Mouse (Mus musculus): Measurements from ENCODE around the gene Foxi2. TPM values are rescaled to one million over a fixed set of nuclear protein-coding genes. Genes with fewer than 3 reads are reported as not detected.

Foxi2 gene
- not detected in 2 replicates for polyA plus RNA-seq (2015; fragmentation: Nextera tagmentation; extraction: Ambion mirVana)

GRCm38 (mm10) chr7:135410237-135410965 is at the start of gene Foxi2:
TSS of gene Foxi2 (plus strand) at chr7:135410308.
- H3K27me3 ChIP-seq (ENCODE audit: insufficient read depth, low read length) = peaks cover 50% of the 10 kb centered on the region
- peak; percentile 70 for ATAC-seq (ENCODE audit: low FRiP score, low TSS enrichment)
- H3K4me3 ChIP-seq (ENCODE audit: low read length) = peak within 1 kb of the TSS; percentile 37
- H3K9me3 ChIP-seq (ENCODE audit: low read length) = no peaks in the 10 kb centered on the region
- H3K36me3 ChIP-seq (ENCODE audit: insufficient read depth, low read length) = no peaks in the 10 kb centered on the region
- WGBS = 3% methylated on average over 51 of the region's 51 CpGs
- no peak within 1 kb of the TSS for H3K9ac ChIP-seq (replicated peaks; ENCODE audit: low read length)
- peaks cover 7% of the 10 kb centered on the region; the same call in 1 of the 2 replicates for H3K4me1 ChIP-seq (ENCODE audit: insufficient read depth, low read length)
- no peak within 1 kb of the TSS for H3K27ac ChIP-seq (ENCODE audit: low read length)
- peak within 1 kb of the TSS; percentile 52 for H3K4me2 ChIP-seq (replicated peaks; ENCODE audit: low read depth, low read length)

DNA sequence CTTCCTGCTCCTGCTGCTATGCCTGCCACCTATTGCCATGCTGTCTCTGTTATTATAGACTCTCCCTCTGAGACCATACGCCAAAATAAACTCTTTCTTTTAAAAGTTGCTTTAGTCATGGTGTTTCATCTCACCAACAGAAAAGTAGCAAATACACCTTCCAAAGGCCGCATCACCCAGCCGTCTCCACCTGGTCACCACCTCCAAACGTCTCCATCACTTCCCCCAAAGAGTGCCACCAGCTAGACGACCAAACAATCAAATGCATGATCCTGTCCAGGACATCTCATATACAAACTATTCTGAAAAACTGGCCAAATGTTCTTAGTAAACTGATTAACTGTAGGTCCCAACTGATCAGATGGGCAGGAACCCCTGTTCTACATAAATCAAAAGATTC is 45.5 kb upstream of the Foxi2 start:
- no peaks in the 10 kb centered on the region for H3K9me3 ChIP-seq (ENCODE audit: low read length)
- H3K27ac ChIP-seq (ENCODE audit: low read length) = no peak overlapping the region
- ATAC-seq (ENCODE audit: low FRiP score, low TSS enrichment) = no peak
- no peak overlapping the region for H3K4me2 ChIP-seq (replicated peaks; ENCODE audit: low read depth, low read length)
- H3K36me3 ChIP-seq (ENCODE audit: insufficient read depth, low read length) = no peaks in the 10 kb centered on the region
- no peaks in the 10 kb centered on the region for H3K4me1 ChIP-seq (ENCODE audit: insufficient read depth, low read length)
- H3K27me3 ChIP-seq (ENCODE audit: insufficient read depth, low read length) = no peaks in the 10 kb centered on the region
- no peak overlapping the region for H3K9ac ChIP-seq (replicated peaks; ENCODE audit: low read length)
- 88% methylated on average over 5 of the region's 5 CpGs for WGBS
- H3K4me3 ChIP-seq (ENCODE audit: low read length) = no peak overlapping the region

GRCm38 (mm10) chr7:135376048-135376447 is 34.1 kb upstream of the Foxi2 start:
- Histone ChIP-seq H3K4me2 (replicated peaks; ENCODE audit: low read depth, low read length) (no peak overlapping the region), H3K9ac (replicated peaks; ENCODE audit: low read length) (no peak overlapping the region), H3K27ac (ENCODE audit: low read length) (no peak overlapping the region), H3K9me3 (ENCODE audit: low read length) (no peaks in the 10 kb centered on the region), H3K27me3 (ENCODE audit: insufficient read depth, low read length) (no peaks in the 10 kb centered on the region), H3K36me3 (ENCODE audit: insufficient read depth, low read length) (no peaks in the 10 kb centered on the region), H3K4me3 (ENCODE audit: low read length) (no peak overlapping the region), H3K4me1 (ENCODE audit: insufficient read depth, low read length) (no peaks in the 10 kb centered on the region)
- ATAC-seq (ENCODE audit: low FRiP score, low TSS enrichment) = no peak
- 75% methylated on average over 13 of the region's 13 CpGs for WGBS

- H3K27ac ChIP-seq (ENCODE audit: low read length) = no peak overlapping the region
- no peak for ATAC-seq (ENCODE audit: low FRiP score, low TSS enrichment)
- no peaks in the 10 kb centered on the region for H3K36me3 ChIP-seq (ENCODE audit: insufficient read depth, low read length)
- no peaks in the 10 kb centered on the region for H3K27me3 ChIP-seq (ENCODE audit: insufficient read depth, low read length)
- H3K9me3 ChIP-seq (ENCODE audit: low read length) = no peaks in the 10 kb centered on the region
- no peaks in the 10 kb centered on the region for H3K4me1 ChIP-seq (ENCODE audit: insufficient read depth, low read length)
- H3K4me3 ChIP-seq (ENCODE audit: low read length) = no peak overlapping the region
- H3K9ac ChIP-seq (replicated peaks; ENCODE audit: low read length) = no peak overlapping the region
- no peak overlapping the region for H3K4me2 ChIP-seq (replicated peaks; ENCODE audit: low read depth, low read length)
- 68% methylated on average over 5 of the region's 5 CpGs for WGBS
These were observed 33.2 kb upstream of the Foxi2 start for GRCm38 (mm10) chr7:135376932-135377331.

DNA sequence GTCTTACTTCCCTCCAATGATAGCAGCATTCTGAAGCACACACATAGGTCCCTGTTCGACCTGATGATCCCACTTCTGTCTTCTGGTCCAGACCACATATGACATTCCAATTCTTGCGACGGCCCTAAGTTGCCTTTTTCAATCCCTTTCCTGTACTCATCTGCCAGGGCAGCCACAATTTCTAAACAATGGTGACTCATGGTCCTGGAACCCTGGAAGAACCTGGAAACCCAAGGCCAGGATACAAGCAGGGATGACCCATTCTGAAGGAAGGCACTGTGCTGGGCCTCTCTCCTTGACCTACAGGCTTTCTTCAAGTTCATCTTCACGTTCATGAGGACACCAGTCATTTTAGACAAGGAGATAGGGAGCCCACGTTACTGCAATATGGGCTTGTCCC is 31.8 kb upstream of the Foxi2 start:
- 83% methylated on average over 5 of the region's 5 CpGs for WGBS

GRCm38 (mm10) chr7:135389039-135389438 is 21.1 kb upstream of the Foxi2 start:
- no peak overlapping the region for H3K4me2 ChIP-seq (replicated peaks; ENCODE audit: low read depth, low read length)
- no peak for ATAC-seq (ENCODE audit: low FRiP score, low TSS enrichment)
- H3K9me3 ChIP-seq (ENCODE audit: low read length) = no peaks in the 10 kb centered on the region
- H3K4me1 ChIP-seq (ENCODE audit: insufficient read depth, low read length) = no peaks in the 10 kb centered on the region
- H3K27ac ChIP-seq (ENCODE audit: low read length) = no peak overlapping the region
- H3K4me3 ChIP-seq (ENCODE audit: low read length) = no peak overlapping the region
- no peak overlapping the region for H3K9ac ChIP-seq (replicated peaks; ENCODE audit: low read length)
- no peaks in the 10 kb centered on the region for H3K36me3 ChIP-seq (ENCODE audit: insufficient read depth, low read length)
- no peaks in the 10 kb centered on the region for H3K27me3 ChIP-seq (ENCODE audit: insufficient read depth, low read length)
- WGBS = 75% methylated on average over 3 of the region's 3 CpGs

More for the DNA sequence above, 31.8 kb upstream of the Foxi2 start:
- no peak for ATAC-seq (ENCODE audit: low FRiP score, low TSS enrichment)
- Histone ChIP-seq H3K4me3 (ENCODE audit: low read length) (no peak overlapping the region), H3K27me3 (ENCODE audit: insufficient read depth, low read length) (no peaks in the 10 kb centered on the region), H3K36me3 (ENCODE audit: insufficient read depth, low read length) (no peaks in the 10 kb centered on the region), H3K27ac (ENCODE audit: low read length) (no peak overlapping the region), H3K4me2 (replicated peaks; ENCODE audit: low read depth, low read length) (no peak overlapping the region), H3K4me1 (ENCODE audit: insufficient read depth, low read length) (no peaks in the 10 kb centered on the region), H3K9me3 (ENCODE audit: low read length) (no peaks in the 10 kb centered on the region), H3K9ac (replicated peaks; ENCODE audit: low read length) (no peak overlapping the region)

DNA sequence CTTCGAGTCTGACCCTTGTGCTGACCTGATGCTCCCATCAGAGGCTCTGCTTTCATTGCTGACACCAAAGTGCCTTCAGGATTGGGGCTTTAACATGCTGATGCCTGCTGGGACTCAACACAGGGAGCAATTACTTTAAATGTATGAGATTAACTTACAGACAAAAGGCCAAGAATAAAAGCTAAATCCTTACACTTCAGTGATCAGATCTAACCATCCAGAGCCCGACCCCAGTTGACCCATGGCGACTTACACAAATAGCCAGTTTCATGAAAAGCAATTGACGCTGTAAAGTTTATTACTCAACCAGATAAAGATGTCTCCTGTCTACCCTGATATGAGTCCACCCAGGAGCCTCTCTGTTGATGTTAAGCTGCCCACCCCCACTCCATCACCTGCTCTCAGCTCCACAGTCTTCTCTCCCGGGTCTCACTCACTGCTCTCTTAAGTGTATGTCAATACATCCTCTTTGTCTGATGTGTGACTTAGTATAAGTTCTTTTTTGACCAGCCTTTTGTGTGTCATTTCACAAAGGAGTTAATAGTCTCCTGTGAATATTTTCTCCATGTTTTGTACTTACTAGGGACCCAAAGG is 17.1 kb upstream of the Foxi2 start:
- no peak for ATAC-seq (ENCODE audit: low FRiP score, low TSS enrichment)
- H3K27ac ChIP-seq (ENCODE audit: low read length) = no peak overlapping the region
- H3K4me3 ChIP-seq (ENCODE audit: low read length) = no peak overlapping the region
- no peak overlapping the region for H3K9ac ChIP-seq (replicated peaks; ENCODE audit: low read length)
- H3K27me3 ChIP-seq (ENCODE audit: insufficient read depth, low read length) = no peaks in the 10 kb centered on the region
- H3K4me1 ChIP-seq (ENCODE audit: insufficient read depth, low read length) = peaks cover 7% of the 10 kb centered on the region
- no peaks in the 10 kb centered on the region for H3K9me3 ChIP-seq (ENCODE audit: low read length)
- no peak overlapping the region for H3K4me2 ChIP-seq (replicated peaks; ENCODE audit: low read depth, low read length)
- whole genome bisulfite sequencing = 12% methylated on average over 5 of the region's 5 CpGs
- no peaks in the 10 kb centered on the region for H3K36me3 ChIP-seq (ENCODE audit: insufficient read depth, low read length)

DNA sequence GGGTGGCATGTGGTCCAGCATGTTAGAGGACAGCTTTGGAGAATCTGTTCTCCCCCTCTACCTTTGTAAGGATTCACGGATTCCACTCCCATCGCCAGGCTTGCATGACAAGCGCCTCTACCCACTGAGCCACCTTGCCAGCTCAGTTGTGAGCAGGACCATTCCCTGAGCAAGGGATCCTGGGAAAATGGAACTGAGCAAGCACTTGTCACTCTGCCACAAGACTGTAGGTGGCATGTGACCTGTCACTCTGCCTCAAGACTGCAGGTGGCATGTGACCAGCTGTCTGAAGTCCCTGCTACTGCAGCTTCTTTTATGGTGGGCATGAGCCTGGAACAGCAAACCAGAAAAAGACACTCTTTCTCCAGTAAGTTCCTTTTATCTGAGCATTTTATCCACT is 15.7 kb upstream of the Foxi2 start:
- Histone ChIP-seq H3K4me2 (replicated peaks; ENCODE audit: low read depth, low read length) (no peak overlapping the region), H3K27me3 (ENCODE audit: insufficient read depth, low read length) (no peaks in the 10 kb centered on the region), H3K4me1 (ENCODE audit: insufficient read depth, low read length) (peaks cover 11% of the 10 kb centered on the region), H3K4me3 (ENCODE audit: low read length) (no peak overlapping the region), H3K27ac (ENCODE audit: low read length) (no peak overlapping the region), H3K9ac (replicated peaks; ENCODE audit: low read length) (no peak overlapping the region), H3K36me3 (ENCODE audit: insufficient read depth, low read length) (no peaks in the 10 kb centered on the region), H3K9me3 (ENCODE audit: low read length) (no peaks in the 10 kb centered on the region)
- no peak for ATAC-seq (ENCODE audit: low FRiP score, low TSS enrichment)
- WGBS = 90% methylated on average over 3 of the region's 3 CpGs

DNA sequence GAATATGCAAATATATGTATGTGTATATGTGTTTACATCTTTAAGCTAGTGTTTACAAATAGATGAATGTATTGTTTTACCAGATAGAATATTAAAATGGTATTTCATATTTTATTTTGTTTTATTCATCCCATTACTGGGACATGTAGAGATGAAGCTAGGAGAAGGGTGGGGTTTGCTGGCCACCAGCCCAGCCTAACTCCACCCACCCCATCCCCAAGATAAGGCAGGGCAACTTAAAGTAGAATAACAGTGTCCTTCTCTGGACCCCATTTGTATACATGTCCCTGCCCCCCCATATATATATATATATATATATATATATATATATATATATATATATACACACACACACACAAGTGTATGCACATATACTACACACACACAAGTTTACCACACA is 14.9 kb upstream of the Foxi2 start:
- H3K4me1 ChIP-seq (ENCODE audit: insufficient read depth, low read length) = peaks cover 15% of the 10 kb centered on the region
- no peaks in the 10 kb centered on the region for H3K9me3 ChIP-seq (ENCODE audit: low read length)
- H3K36me3 ChIP-seq (ENCODE audit: insufficient read depth, low read length) = no peaks in the 10 kb centered on the region
- H3K27me3 ChIP-seq (ENCODE audit: insufficient read depth, low read length) = no peaks in the 10 kb centered on the region; the same call in 1 of the 2 replicates
- no peak overlapping the region for H3K4me3 ChIP-seq (ENCODE audit: low read length)
- no peak overlapping the region for H3K4me2 ChIP-seq (replicated peaks; ENCODE audit: low read depth, low read length)
- H3K27ac ChIP-seq (ENCODE audit: low read length) = no peak overlapping the region
- H3K9ac ChIP-seq (replicated peaks; ENCODE audit: low read length) = no peak overlapping the region
- no peak for ATAC-seq (ENCODE audit: low FRiP score, low TSS enrichment)

GRCm38 (mm10) chr7:135397096-135397495 is 13.0 kb upstream of the Foxi2 start:
- peaks cover under 1% of the 10 kb centered on the region; the same call in 1 of the 2 replicates for H3K27me3 ChIP-seq (ENCODE audit: insufficient read depth, low read length)
- peaks cover 15% of the 10 kb centered on the region for H3K4me1 ChIP-seq (ENCODE audit: insufficient read depth, low read length)
- H3K27ac ChIP-seq (ENCODE audit: low read length) = no peak overlapping the region
- H3K36me3 ChIP-seq (ENCODE audit: insufficient read depth, low read length) = no peaks in the 10 kb centered on the region
- H3K9me3 ChIP-seq (ENCODE audit: low read length) = no peaks in the 10 kb centered on the region
- 26% methylated on average over 6 of the region's 6 CpGs for WGBS
- no peak overlapping the region for H3K9ac ChIP-seq (replicated peaks; ENCODE audit: low read length)
- no peak overlapping the region for H3K4me2 ChIP-seq (replicated peaks; ENCODE audit: low read depth, low read length)
- H3K4me3 ChIP-seq (ENCODE audit: low read length) = no peak overlapping the region
- ATAC-seq (ENCODE audit: low FRiP score, low TSS enrichment) = no peak
